Mouse (Mus musculus) CH12.LX (cell line): ENCODE measurements around the gene Cox17.

Experiments used
- CTCF ChIP-seq, 2 experiments: IDR thresholded peaks in 1 of 2; conservative IDR thresholded peaks in 1 of 2; 2 replicates each; pipeline ENCODE4 v1.5.1; 2011 to 2012; ENCODE audit warnings: low read depth in 2 of 2, low read length in 2 of 2, improper control_type of control experiment in 1 of 2, inconsistent platforms in 1 of 2, mild to moderate bottlenecking in 1 of 2, moderate library complexity in 1 of 2
- EP300 ChIP-seq: IDR thresholded peaks from 2 replicates; pipeline ENCODE4 v1.6.1; 2011; ENCODE audit warnings: low read length, improper control_type of control experiment
- GABPA ChIP-seq: IDR thresholded peaks from 2 replicates; pipeline ENCODE4 v1.6.1; 2012; ENCODE audit warnings: low read depth, low read length, improper control_type of control experiment, inconsistent platforms; ENCODE audit not compliant: insufficient replicate concordance
- IRF4 ChIP-seq: IDR thresholded peaks from 2 replicates; pipeline ENCODE4 v1.6.1; 2014; ENCODE audit warnings: low read depth, mild to moderate bottlenecking, inconsistent platforms, low read length, improper control_type of control experiment
- JUND ChIP-seq: conservative IDR thresholded peaks from 2 replicates; pipeline ENCODE4 v1.6.1; 2011; ENCODE audit warnings: low read depth, low read length, improper control_type of control experiment
- MAFK ChIP-seq: IDR thresholded peaks from 2 replicates; pipeline ENCODE4 v1.6.1; 2011; ENCODE audit warnings: low read length, improper control_type of control experiment; ENCODE audit not compliant: insufficient replicate concordance
- MAZ ChIP-seq: IDR thresholded peaks from 2 replicates; pipeline ENCODE4 v1.6.1; 2012; ENCODE audit warnings: low read depth, mild to moderate bottlenecking, inconsistent platforms, low read length, improper control_type of control experiment, moderate library complexity
- POLR2A ChIP-seq: IDR thresholded peaks from 2 replicates; pipeline ENCODE4 v1.6.1; 2011; ENCODE audit warnings: low read depth, mild to moderate bottlenecking, improper control_type of control experiment, low read length
- TCF12 ChIP-seq: IDR thresholded peaks from 2 replicates; pipeline ENCODE4 v1.6.1; 2014; ENCODE audit warnings: low read depth, mild to moderate bottlenecking, inconsistent platforms, low read length, improper control_type of control experiment
- UBTF ChIP-seq: IDR thresholded peaks from 2 replicates; pipeline ENCODE4 v1.6.1; 2012; ENCODE audit warnings: low read depth, mild to moderate bottlenecking, inconsistent platforms, low read length, improper control_type of control experiment, moderate library complexity
- USF1 ChIP-seq: IDR thresholded peaks from 2 replicates; pipeline ENCODE4 v1.6.1; 2014; ENCODE audit warnings: low read depth, mild to moderate bottlenecking, inconsistent platforms, low read length, improper control_type of control experiment
- ZC3H11A ChIP-seq: IDR thresholded peaks from 2 replicates; pipeline ENCODE4 v1.6.1; 2012; ENCODE audit warnings: low read depth, mild to moderate bottlenecking, inconsistent platforms, low read length, improper control_type of control experiment
- ZKSCAN1 ChIP-seq: IDR thresholded peaks from 2 replicates; pipeline ENCODE4 v1.6.1; 2012; ENCODE audit warnings: low read depth, inconsistent platforms, low read length, improper control_type of control experiment, borderline replicate concordance
- ZMIZ1 ChIP-seq: IDR thresholded peaks from 2 replicates; pipeline ENCODE4 v1.6.1; 2012; ENCODE audit warnings: low read depth, mild to moderate bottlenecking, inconsistent platforms, low read length, improper control_type of control experiment

DNA sequence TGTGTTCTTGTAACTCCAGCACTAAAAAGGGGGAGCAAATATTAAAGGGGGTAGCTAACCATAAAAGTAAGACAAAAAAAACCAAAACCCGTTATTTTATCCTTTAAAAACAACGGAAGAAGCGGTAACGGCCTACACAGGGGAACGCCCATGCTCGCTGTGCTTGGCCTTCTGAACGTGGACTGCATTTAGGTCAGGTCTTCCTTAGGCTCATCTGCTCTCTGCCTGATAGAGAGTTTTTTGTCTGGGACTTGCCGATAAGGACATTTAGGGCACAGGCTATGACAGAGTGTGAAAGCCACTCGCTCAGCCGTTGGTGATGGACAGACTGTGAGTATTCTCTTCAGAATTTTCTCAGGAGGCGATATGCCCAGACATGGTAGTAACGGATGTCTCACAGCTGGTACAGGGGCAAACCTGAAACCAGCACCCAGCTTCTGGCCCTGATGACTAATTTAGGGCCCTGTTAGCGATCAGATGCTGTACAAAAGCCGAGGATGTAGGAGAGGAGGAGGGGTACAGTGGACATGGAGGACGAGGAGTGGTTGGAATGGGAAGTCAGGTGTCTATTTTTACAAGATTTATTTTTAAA is 25.0 kb downstream of the Cox17 start:
- TF ChIP-seq ZC3H11A (no peak), IRF4 (peak; percentile 92), MAFK (no peak; the same call in 1 of the 2 replicates), USF1 (no peak), TCF12 (peak; percentile 91), EP300 (peak; percentile 85), ZKSCAN1 (no peak), CTCF (conservative IDR thresholded peaks at IDR 0.05 in 1 of 2, IDR thresholded peaks at IDR 0.05 in 1 of 2; ENCODE audit: low read depth in 2 of 2, low read length in 2 of 2) (no peak), JUND (peak; percentile 62; the same call in 1 of the 2 replicates), POLR2A (peak; percentile 45; the same call in 1 of the 2 replicates), UBTF (no peak), ZMIZ1 (no peak), MAZ (0 out of 2 replicates have a peak, but pooled peaks have one; percentile 22), GABPA (no peak)
